Mouse (Mus musculus) lung, postnatal 25 days (tissue): ENCODE measurements around the gene Ppt1.

ENCODE experiments used
- DNase-seq: peaks from one replicate; pipeline ENCODE4 v3.0.0; 2022; ENCODE audit warnings: low spot score

The Ppt1 gene

DNA sequence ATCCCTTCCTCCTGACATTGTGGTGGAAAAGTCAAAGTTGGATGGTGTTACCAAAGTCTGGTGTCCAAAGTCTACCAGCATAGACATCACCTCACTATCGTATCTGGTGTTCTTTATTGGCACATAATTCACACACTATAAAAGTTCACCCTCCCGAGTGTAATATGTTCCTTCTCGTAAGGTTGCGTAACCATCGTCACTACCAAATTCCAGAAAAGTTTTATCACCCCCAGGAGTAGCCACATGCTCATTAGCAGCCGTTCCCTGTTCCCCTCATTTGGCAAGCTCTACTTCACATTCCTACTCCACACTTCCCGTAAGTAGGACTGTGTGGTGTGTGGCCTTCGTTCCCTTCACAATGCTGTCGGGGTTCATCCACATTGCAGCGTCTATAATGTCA lies 69.3 kb downstream of the Ppt1 start:
- no peak for DNase-seq
